Mouse (Mus musculus) cerebellum, adult 8-10 months (tissue): ENCODE measurements around the gene Utf1.
A peak's percentile ranks its signal among the peaks of the same experiment; 100 is the strongest.

Experiments
- DNase-seq: peaks from one replicate; pipeline ENCODE4 v3.0.0; 2022

Gene Utf1

GRCm38 (mm10) chr7:139975471-139975870 lies 31.9 kb downstream of the Utf1 start:
- no peak for DNase-seq

GRCm38 (mm10) chr7:139978278-139978892 lies 34.8 kb downstream of the Utf1 start, which contains the start of gene 6430531B16Rik:
6430531B16Rik (minus strand) TSS chr7:139978755.
- DNase-seq: peak; percentile 77

GRCm38 (mm10) chr7:139979011-139979719 lies 35.6 kb downstream of the Utf1 start:
- DNase-seq: peak; percentile 16

GRCm38 (mm10) chr7:139980778-139981177 lies 37.2 kb downstream of the Utf1 start:
- no peak for DNase-seq

GRCm38 (mm10) chr7:139982058-139982457 lies 38.5 kb downstream of the Utf1 start:
- no peak for DNase-seq

- DNase-seq: no peak
These were observed 40.9 kb downstream of the Utf1 start for GRCm38 (mm10) chr7:139984505-139984904.

GRCm38 (mm10) chr7:139988272-139988671 lies 44.7 kb downstream of the Utf1 start:
- DNase-seq: no peak

GRCm38 (mm10) chr7:139990864-139991394 lies 47.3 kb downstream of the Utf1 start:
- no peak for DNase-seq

- DNase-seq: no peak
These were observed 48.8 kb downstream of the Utf1 start, which contains the start of gene Adam8 for GRCm38 (mm10) chr7:139992406-139992805. Adam8 (minus strand) TSS chr7:139992562.

GRCm38 (mm10) chr7:139993532-139993931 lies 49.9 kb downstream of the Utf1 start:
- no peak for DNase-seq

GRCm38 (mm10) chr7:139994202-139994601 lies 50.6 kb downstream of the Utf1 start:
- DNase-seq: no peak

GRCm38 (mm10) chr7:139994676-139995075 lies 51.1 kb downstream of the Utf1 start:
- peak; percentile 64 for DNase-seq
